Mouse (Mus musculus): ENCODE data around the gene Sh3rf3.

The Sh3rf3 gene

GRCm38 (mm10) chr10:59166104-59166944 is 353.2 kb downstream of the Sh3rf3 start:
- DNase-seq (ENCODE audit: low spot score) = peak; percentile 75

- no peak for DNase-seq (ENCODE audit: low spot score)
Observed at GRCm38 (mm10) chr10:59171042-59171441, 357.9 kb downstream of the Sh3rf3 start.

GRCm38 (mm10) chr10:59172539-59172938 is 359.4 kb downstream of the Sh3rf3 start:
- no peak for DNase-seq (ENCODE audit: low spot score)

- DNase-seq (ENCODE audit: low spot score) = no peak
Observed at GRCm38 (mm10) chr10:59179620-59180019, 366.5 kb downstream of the Sh3rf3 start.

DNA sequence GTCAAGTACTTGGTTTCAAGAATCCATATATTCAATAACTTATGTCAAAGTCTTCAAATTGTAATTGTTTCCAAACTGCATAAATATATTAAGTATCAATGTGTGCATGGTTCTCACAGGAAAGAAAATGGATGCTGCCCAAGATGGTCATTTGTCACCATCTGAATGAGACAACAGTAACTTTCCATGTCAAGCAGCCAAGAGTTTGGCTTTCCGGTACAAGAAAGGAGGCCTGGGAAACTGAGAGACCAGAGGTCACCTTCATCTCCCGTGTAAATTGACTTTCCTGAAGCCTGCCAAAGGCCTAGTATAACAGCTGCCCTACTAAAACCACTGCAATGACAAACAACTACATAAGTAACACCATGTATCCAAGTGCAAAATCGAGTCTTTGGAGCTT is 369.1 kb downstream of the Sh3rf3 start:
- no peak for DNase-seq (ENCODE audit: low spot score)
